In genomic region chr14:28657216-28657615, GRCm38 (mm10) we compare ENCODE assay signal across 16 mouse cellular contexts.
"Had no signal": no experiment of that assay in that cellular context is flagged by ENCODE, and none has a peak within 500 bp of the region (broad histone marks: within the 10 kb centered on the region; RNA-seq: fewer than 3 reads in every experiment).

No protein-coding gene starts in this region.

- DNase-seq: kidney, adult 18-20 months; kidney, adult 9 months; kidney, postnatal 14 days; kidney, postnatal 4 days; lung, embryonic 14.5 days; midbrain, embryonic 14.5 days; thymus, adult 2 months; thymus, postnatal 14 days; thymus, postnatal 4 days had no signal

- H3K27ac ChIP-seq: limb, embryonic 15.5 days; liver, embryonic 12.5 days; liver, embryonic 15.5 days; macrophage; stomach, postnatal 0 days had no signal

- H3K4me3 ChIP-seq: limb, embryonic 15.5 days; liver, embryonic 12.5 days; liver, embryonic 15.5 days had no signal

- H3K4me1 ChIP-seq: liver, embryonic 12.5 days; liver, embryonic 15.5 days had no signal

- H3K9me3 ChIP-seq: limb, embryonic 15.5 days; liver, embryonic 12.5 days; liver, embryonic 15.5 days had no signal

- H3K27me3 ChIP-seq: limb, embryonic 15.5 days; liver, embryonic 12.5 days; liver, embryonic 15.5 days had no signal

- ATAC-seq: liver, embryonic 12.5 days; lung, postnatal 0 days had no signal

- H3K9ac ChIP-seq: limb, embryonic 15.5 days; liver, embryonic 12.5 days; liver, embryonic 15.5 days; lung, embryonic 14.5 days had no signal

- H3K4me2 ChIP-seq: limb, embryonic 15.5 days; liver, embryonic 12.5 days; liver, embryonic 15.5 days; lung, embryonic 14.5 days; midbrain, embryonic 11.5 days had no signal

- H3K36me3 ChIP-seq: limb, embryonic 15.5 days; liver, embryonic 12.5 days; liver, embryonic 15.5 days had no signal
